Mouse (Mus musculus) embryonic fibroblast, embryonic 13.5 days (primary cell): ENCODE results near the gene Siae. TPM values are rescaled to one million over a fixed set of nuclear protein-coding genes. Genes with fewer than 3 reads are reported as not detected.

ENCODE experiments used
- H3K27ac ChIP-seq: 2 replicates; pipeline ENCODE4 v1.5.1; 2012; ENCODE audit warnings: low read length, control low read depth, inconsistent platforms; ENCODE audit not compliant: insufficient read depth
- H3K4me1 ChIP-seq: 2 replicates; pipeline ENCODE4 v1.6.1; 2011; ENCODE audit warnings: low read length; ENCODE audit not compliant: control insufficient read depth, insufficient read depth
- H3K4me3 ChIP-seq: 2 replicates; pipeline ENCODE4 v1.5.1; 2011; ENCODE audit warnings: mild to moderate bottlenecking, control low read depth, low read length; ENCODE audit not compliant: insufficient read depth
- CTCF ChIP-seq: IDR thresholded peaks from 2 replicates; pipeline ENCODE4 v1.5.1; 2011; ENCODE audit warnings: mild to moderate bottlenecking, control low read depth, low read length, moderate library complexity, borderline replicate concordance; ENCODE audit not compliant: insufficient read depth
- POLR2A ChIP-seq: IDR thresholded peaks from 2 replicates; pipeline ENCODE4 v1.6.1; 2011; ENCODE audit warnings: low read depth, mild to moderate bottlenecking, control low read depth, low read length, moderate library complexity
- polyA plus RNA-seq: library from polyadenylated mRNA; stranded (reverse); fragments of >200 nt; gene quantifications from 2 replicates; pipeline ENCODE4 v1.2.4, GENCODE M21; 2011; ENCODE audit warnings: low read depth; ENCODE audit not compliant: missing spikeins, insufficient read length

The Siae gene
- polyA plus RNA-seq, result 10.5 and 16.1 TPM in 2 replicates

DNA sequence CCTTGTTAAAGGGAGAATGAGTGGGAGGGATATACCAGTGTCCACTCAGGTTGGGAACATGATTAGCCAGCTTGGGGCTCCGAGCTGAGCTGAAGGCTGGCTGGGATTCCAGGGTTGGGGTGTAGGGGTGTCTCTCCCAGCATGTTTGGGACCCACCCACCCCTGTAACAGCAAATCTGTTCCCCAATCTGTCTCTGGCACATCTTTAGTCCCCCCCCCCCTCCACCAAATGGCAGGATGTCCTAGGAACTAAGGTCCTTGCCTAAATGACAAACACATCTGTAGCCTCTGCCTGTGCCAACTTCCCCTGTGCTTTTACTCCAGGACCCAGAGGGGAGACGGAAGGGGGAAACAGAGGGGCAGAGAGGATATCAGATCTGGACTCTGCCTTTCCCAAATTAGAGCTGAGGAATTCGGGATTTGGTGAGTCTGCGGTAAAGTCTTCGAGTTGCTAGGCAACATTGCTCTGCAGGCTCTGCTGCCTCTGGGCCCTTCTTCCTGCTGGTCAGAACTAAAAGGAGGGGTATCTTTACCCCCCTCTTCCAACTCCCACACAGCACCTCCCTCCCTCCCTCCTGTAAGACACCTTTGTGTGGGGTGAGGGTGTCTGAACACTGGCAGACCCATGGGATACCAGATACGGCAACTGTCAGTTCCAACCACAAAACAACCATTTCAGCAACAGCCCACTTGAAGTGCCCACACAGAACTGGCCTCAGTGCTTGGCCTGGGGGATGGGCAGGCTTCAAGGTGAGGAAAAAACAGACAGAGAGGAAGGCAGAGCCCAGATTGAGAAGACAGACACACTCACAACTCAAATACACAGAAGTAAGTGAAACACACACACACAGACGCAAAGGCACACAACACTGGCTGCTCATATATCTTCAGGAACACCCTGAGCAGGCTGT lies at the start of gene Siae:
TSS of gene Siae (plus strand) at position 861 of the 911 bp plus-strand sequence.
- TF ChIP-seq CTCF (no peak), POLR2A (no peak)
- no peak within 1 kb of the TSS for H3K4me3 ChIP-seq
- no peak within 1 kb of the TSS for H3K27ac ChIP-seq
- no peaks in the 10 kb centered on the region for H3K4me1 ChIP-seq

DNA sequence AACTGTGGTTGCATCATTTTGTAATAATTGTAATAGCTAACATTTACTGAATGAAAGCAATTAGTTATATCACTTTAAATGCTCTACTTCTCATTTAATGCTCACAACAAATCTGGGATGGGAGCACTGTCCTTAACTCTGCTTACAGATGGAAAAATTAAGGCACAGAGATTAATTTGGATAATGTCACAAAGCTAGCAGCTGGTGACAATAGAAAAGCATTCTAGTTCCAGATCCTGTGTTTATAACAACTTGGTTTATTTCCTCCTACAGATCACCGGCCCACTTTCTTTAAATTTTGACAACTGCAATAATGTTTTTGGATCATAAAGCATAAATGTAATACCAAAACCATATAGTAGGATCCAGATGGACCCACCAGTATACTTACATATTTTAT lies 49.5 kb upstream of the Siae start:
- no peaks in the 10 kb centered on the region for H3K4me1 ChIP-seq
- H3K27ac ChIP-seq, result no peak overlapping the region
- H3K4me3 ChIP-seq, result no peak overlapping the region
- no peak for TF ChIP-seq CTCF

DNA sequence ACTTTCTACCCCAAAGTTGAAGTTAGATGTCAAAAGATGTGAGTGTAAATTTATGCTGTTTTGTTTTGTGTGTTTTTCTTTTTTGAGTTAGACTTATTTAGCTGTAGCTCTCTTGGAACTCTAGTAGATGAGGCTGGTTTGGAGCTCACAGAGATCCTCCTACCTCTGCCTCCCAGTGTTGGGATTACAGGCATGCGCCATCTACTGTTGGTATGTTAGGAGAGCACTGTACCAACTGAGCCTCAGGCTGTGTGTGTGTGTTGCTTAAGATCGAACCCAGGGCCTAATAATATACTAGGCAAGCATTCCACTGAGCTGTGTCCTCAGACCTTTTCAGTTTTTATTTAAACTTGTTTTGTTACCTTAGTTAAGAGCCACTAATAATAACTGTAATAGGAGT lies 43.4 kb upstream of the Siae start:
- no peak for TF ChIP-seq POLR2A
- no peak for TF ChIP-seq CTCF
- Histone ChIP-seq H3K4me1 (peaks cover under 1% of the 10 kb centered on the region; the same call in 1 of the 2 replicates), H3K4me3 (no peak overlapping the region), H3K27ac (no peak overlapping the region)

DNA sequence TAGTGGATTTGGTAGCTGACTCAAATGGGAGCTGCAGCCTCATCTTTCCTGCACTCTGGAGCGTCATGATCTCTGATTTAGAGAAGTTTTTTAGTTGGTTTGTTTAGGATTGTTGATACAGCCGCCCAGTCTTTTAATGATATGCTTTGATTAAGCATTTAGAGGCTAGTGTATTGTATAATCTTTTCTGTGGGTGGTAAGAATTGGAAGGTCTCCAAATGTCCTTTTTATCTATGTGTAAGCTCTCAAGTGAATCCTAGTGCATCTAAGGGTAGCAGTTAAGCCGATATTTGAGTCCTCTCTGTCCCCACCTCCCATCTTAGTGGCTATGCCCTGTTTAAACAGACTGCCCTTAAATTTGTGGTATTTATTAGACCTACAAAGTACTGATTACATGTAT lies 41.0 kb upstream of the Siae start:
- no peak overlapping the region for H3K4me3 ChIP-seq
- H3K4me1 ChIP-seq, result peaks cover 5% of the 10 kb centered on the region; the same call in 1 of the 2 replicates
- TF ChIP-seq CTCF, result no peak
- TF ChIP-seq POLR2A, result no peak
- no peak overlapping the region for H3K27ac ChIP-seq

DNA sequence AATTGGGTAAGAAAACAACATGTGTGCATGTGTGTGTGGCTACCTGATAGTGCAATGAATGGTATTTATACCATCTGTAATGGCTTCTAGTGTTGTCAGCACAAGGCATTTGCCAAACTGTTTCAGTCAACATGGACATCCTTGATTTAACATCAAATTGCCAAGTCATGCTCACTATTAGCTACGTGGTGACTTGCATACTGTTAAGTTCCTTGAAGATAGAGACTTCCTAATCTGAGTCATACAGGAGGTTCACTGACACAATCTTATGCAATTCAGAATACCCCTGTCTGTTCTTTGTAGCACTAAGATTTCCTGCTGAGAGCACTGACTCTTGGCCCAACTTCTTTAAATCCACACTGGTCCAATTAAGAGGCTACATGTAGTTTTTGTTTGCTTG lies 38.0 kb upstream of the Siae start:
- H3K27ac ChIP-seq, result peak overlapping the region; percentile 42; the same call in 1 of the 2 replicates
- peaks cover 5% of the 10 kb centered on the region; the same call in 1 of the 2 replicates for H3K4me1 ChIP-seq
- TF ChIP-seq POLR2A, result no peak
- no peak for TF ChIP-seq CTCF

DNA sequence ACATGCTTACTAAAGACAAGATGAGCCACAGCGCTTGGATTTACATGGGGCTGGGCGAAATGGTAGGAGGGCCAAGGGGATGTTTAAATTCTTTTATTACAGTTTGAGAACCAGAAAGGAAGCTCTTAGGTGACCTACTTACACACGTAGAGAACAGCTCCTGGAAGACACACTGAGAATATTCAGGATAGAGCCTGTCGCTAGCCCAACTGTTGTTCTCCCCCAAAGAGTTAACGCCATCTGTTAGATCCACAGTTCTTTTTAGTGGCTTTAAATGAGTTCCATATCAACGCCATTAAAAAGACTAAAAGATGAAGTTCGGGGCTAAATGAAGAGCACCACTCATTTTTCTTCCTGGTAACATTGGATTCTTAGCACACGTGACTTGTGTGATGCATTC lies 36.5 kb upstream of the Siae start:
- H3K27ac ChIP-seq, result no peak overlapping the region
- H3K4me3 ChIP-seq, result no peak overlapping the region
- TF ChIP-seq POLR2A (no peak), CTCF (no peak)
- H3K4me1 ChIP-seq, result peaks cover 5% of the 10 kb centered on the region; the same call in 1 of the 2 replicates

More for the DNA sequence above, 38.0 kb upstream of the Siae start:
- no peak overlapping the region for H3K4me3 ChIP-seq

DNA sequence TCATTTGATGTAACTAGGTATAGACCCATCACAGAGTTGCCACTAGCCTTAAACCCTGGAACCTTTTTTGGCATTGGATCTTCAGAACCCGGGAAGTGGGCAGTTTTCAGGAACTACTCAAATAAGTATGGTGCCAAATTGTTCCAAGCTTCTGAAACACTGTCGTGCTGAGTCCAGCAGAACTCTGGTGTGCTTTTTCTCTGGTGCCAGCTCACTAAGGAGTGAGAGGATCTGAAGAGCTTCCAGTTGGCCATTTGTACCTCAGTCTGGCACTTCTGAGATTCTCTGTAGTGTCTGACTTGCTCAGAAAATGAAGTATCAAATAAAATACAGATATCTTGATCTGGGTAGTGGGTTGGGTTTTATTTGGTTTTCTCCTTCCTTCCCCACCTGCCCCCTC lies 35.5 kb upstream of the Siae start:
- TF ChIP-seq CTCF (no peak), POLR2A (no peak)
- no peak overlapping the region for H3K27ac ChIP-seq
- peaks cover 5% of the 10 kb centered on the region; the same call in 1 of the 2 replicates for H3K4me1 ChIP-seq
- H3K4me3 ChIP-seq, result no peak overlapping the region

DNA sequence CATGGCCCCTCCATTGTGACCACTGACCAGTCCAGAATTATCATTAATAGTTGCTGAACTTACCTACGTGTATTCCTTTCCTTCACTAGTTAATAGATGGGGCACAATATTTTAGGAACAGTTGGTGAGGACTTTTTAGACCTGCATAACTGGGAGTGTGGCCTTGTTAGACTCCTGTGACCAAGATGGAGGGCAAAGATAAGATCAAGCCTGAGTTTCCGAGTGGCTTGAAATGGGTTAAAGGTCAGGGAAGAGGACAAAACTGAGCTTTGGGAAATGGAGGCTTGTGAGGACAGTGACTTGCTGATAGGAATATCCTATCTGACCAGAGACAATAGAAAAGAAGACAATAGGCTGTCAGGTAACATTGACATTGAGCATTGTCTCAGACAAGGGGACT lies 30.0 kb upstream of the Siae start:
- H3K4me1 ChIP-seq, result no peaks in the 10 kb centered on the region
- TF ChIP-seq CTCF (no peak), POLR2A (no peak)
- no peak overlapping the region for H3K27ac ChIP-seq

DNA sequence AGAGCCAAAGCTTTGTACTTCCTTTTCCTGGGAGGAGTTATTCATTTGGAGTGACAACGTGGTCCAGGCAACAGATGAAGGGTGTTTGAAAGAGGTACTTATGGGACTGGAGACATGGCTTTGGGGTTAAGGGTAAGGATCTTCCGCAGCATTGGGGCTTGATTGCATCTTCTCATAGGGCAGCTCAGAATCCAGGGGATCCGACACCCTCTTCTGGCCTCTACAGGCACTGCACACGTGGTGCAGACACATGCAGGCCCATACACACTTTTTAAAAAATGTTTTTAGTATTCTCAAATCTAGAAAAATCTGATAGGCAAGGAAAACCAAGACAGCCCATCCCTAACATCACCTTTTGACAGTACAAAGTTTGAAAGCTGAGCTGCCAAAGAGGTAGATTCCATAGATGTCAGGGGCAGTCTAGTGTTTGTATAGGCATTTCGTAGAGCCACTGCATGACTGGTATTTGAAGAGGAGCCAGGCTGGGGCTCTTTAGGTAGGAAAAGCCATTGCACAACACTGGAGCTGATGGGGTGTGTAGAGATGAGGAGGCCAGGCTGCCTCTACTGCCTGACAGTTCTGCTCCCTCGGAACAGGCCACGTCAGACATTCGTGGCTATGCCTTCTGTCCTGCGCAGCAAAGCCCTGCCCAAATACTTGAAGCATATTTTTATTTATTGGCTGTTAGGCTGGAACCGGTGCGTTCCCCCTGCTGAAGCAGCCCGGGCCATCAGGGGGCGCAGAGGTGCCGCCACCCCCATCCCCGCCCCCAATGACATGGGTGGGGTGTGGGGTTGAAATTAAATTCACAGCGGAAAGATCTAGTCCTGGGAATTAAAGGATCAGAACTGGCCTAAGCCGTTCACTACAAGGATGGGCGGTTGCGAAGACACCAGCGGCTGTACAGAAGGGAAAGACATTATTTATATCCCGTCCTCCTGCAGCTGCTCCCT lies 28.8 kb upstream of the Siae start:
- Histone ChIP-seq H3K4me1 (0 out of 2 replicates have a peak, but pooled peaks cover 3% of the 10 kb centered on the region), H3K27ac (no peak overlapping the region), H3K4me3 (no peak overlapping the region)
- no peak for TF ChIP-seq POLR2A
- TF ChIP-seq CTCF, result no peak

More for the DNA sequence above, 30.0 kb upstream of the Siae start:
- H3K4me3 ChIP-seq, result no peak overlapping the region
